Mouse (Mus musculus) liver, postnatal 0 days (tissue): ENCODE data around the gene Tmem236.

Experiments used
- CTCF ChIP-seq: sonication (generic); IDR thresholded peaks from 2 replicates; pipeline ENCODE4 v1.5.1; 2016; ENCODE audit warnings: antibody characterized with exemption, low read depth
- EP300 ChIP-seq: IDR thresholded peaks from 2 replicates; pipeline ENCODE4 v1.6.1; 2016; ENCODE audit warnings: antibody characterized with exemption, low read depth, mild to moderate bottlenecking

DNA sequence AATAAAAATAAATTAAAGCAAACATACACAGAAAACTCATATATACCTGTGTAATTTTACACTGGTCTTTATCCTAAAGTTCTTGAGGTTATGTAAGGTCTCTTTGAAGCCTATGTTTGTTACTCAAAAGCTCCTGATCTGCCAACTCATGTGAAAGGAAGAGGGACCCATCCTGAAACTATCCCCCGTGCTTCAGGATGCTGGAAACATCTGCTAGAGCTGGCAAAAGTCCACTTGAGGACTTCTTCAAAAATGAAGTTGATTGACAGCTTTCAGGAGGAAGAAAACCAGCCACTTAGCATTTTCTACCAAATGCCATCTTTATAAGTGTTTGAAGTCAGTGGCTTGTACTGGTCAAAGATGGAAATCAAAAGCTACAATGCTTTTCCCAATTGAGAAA lies 94.8 kb downstream of the Tmem236 start:
- no peak for TF ChIP-seq CTCF
- TF ChIP-seq EP300 = no peak
